Mouse (Mus musculus) CH12.LX (cell line): ENCODE results near the gene Psmb8. TPM values are rescaled to one million over a fixed set of nuclear protein-coding genes. Genes with fewer than 3 reads are reported as not detected.
"Not testable (repeated sequence)": the region's sequence is repeated elsewhere in the genome, so short reads cannot be mapped to it uniquely, and the experiment has no call there.

Experiments
- DNase-seq: peaks from one replicate; pipeline ENCODE4 v3.0.0-alpha.2; 2013; ENCODE audit errors: extremely low read depth
- H3K27ac ChIP-seq: 2 replicates; pipeline ENCODE4 v1.5.1; 2012; ENCODE audit warnings: low read depth, mild to moderate bottlenecking, control low read depth, moderate library complexity; ENCODE audit not compliant: insufficient read depth
- H3K27me3 ChIP-seq: replicated peaks from 2 replicates; pipeline ENCODE3; 2012; ENCODE audit warnings: inconsistent platforms
- H3K36me3 ChIP-seq, 2 experiments: replicated peaks in 1 of 2; 2 replicates each; pipeline versions ENCODE3 to v1.6.1; 2012; ENCODE audit warnings: inconsistent platforms in 1 of 2, low read length in 1 of 2, mild to moderate bottlenecking in 1 of 2, mixed read lengths in 1 of 2, moderate library complexity in 1 of 2; ENCODE audit not compliant: control insufficient read depth in 1 of 2, insufficient read depth in 1 of 2
- H3K4me1 ChIP-seq, 2 experiments: 2 replicates each; pipeline ENCODE4 v1.6.1; 2012; ENCODE audit warnings: inconsistent platforms in 1 of 2, moderate library complexity in 1 of 2; ENCODE audit not compliant: insufficient read depth in 2 of 2, control insufficient read depth in 1 of 2
- H3K4me2 ChIP-seq: 2 replicates; pipeline ENCODE4 v1.6.1; 2012; ENCODE audit warnings: low read depth, mild to moderate bottlenecking, control low read depth; ENCODE audit not compliant: poor library complexity, insufficient read depth, severe bottlenecking
- H3K4me3 ChIP-seq, 3 experiments: fragments of 150-350 bp in 1 of 3; sonication (generic) in 1 of 3; replicated peaks in 1 of 3; 2 replicates each; pipeline versions ENCODE3 to v1.5.1; 2011 to 2012; ENCODE audit warnings: low read depth in 2 of 3, low read length in 2 of 3, mild to moderate bottlenecking in 2 of 3, moderate library complexity in 2 of 3, control low read depth in 1 of 3, improper control_type of control experiment in 1 of 3, inconsistent platforms in 1 of 3, mixed read lengths in 1 of 3; ENCODE audit not compliant: poor library complexity in 1 of 3
- H3K79me2 ChIP-seq: replicated peaks from 2 replicates; pipeline ENCODE4 v1.6.1; 2012; ENCODE audit warnings: mild to moderate bottlenecking, moderate library complexity; ENCODE audit not compliant: control insufficient read depth, poor library complexity, insufficient read depth, severe bottlenecking; ENCODE audit errors: extremely low read depth
- H3K9ac ChIP-seq: 2 replicates; pipeline ENCODE4 v1.6.1; 2012; ENCODE audit warnings: low read depth, mild to moderate bottlenecking, control low read depth, moderate library complexity; ENCODE audit not compliant: insufficient read depth
- H3K9me3 ChIP-seq: replicated peaks from 2 replicates; pipeline ENCODE3; 2012; ENCODE audit warnings: low read length, inconsistent platforms, mixed read lengths
- MAFK ChIP-seq: IDR thresholded peaks from 2 replicates; pipeline ENCODE4 v1.6.1; 2011; ENCODE audit warnings: low read length, improper control_type of control experiment; ENCODE audit not compliant: insufficient replicate concordance
- MAZ ChIP-seq: IDR thresholded peaks from 2 replicates; pipeline ENCODE4 v1.6.1; 2012; ENCODE audit warnings: low read depth, mild to moderate bottlenecking, inconsistent platforms, low read length, improper control_type of control experiment, moderate library complexity
- TCF12 ChIP-seq: IDR thresholded peaks from 2 replicates; pipeline ENCODE4 v1.6.1; 2014; ENCODE audit warnings: low read depth, mild to moderate bottlenecking, inconsistent platforms, low read length, improper control_type of control experiment
- UBTF ChIP-seq: IDR thresholded peaks from 2 replicates; pipeline ENCODE4 v1.6.1; 2012; ENCODE audit warnings: low read depth, mild to moderate bottlenecking, inconsistent platforms, low read length, improper control_type of control experiment, moderate library complexity
- dilution Hi-C: fragments of 300-500 bp; cut with MboI; formaldehyde crosslinking; loops from 2 replicates; pipeline ENCODE4 v1.14.3; 2020; ENCODE audit warnings: low sequenced_read_pairs; ENCODE audit not compliant: extremely low pct_unique_long_range_greater_than_20kb, extremely low pct_ligation_motif_present
- in situ Hi-C: fragments of 300-500 bp; cut with MboI; formaldehyde crosslinking; loops from 3 replicates; pipeline ENCODE4 v1.14.3; 2019; ENCODE audit warnings: low sequenced_read_pairs, low pct_ligation_motif_present, low pct_unique_long_range_greater_than_20kb, mixed read lengths
- polyA plus RNA-seq: library from polyadenylated mRNA; unstranded; fragments of >175 nt; gene quantifications from 2 replicates; pipeline ENCODE4 v1.2.1, GENCODE M21; 2012; ENCODE audit warnings: low read depth; ENCODE audit not compliant: insufficient read length
- total RNA-seq, 2 experiments: library from RNA; depleted of rRNA; stranded (reverse); fragments of 300-350 nt in 1 of 2; fragments of >200 nt in 1 of 2; gene quantifications; 2 replicates each; pipeline ENCODE4 v1.2.3; 2012 to 2014

Psmb8 gene
- total and polyA plus RNA-seq, 3 experiments: 652 to 989 (median 857) TPM

DNA sequence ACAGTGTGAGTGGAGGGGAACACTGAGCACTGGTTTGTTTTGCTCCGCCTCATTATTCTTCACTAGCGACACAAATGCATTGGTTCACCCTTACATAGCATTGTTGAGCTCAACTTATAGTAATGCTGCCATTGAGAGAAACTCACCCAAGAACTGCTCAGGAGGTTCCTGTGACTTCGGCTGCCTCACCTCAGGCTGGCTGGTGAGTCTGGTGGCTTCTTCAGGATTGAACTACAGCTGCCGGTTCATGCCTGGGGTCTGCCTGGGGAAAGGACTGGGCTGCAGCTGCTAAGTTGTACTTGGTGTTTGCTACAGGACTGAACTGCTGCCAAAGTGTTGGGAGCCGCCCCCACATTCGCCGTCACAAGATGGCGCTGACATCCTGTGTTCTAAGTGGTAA, 27.9 kb downstream of the Psmb8 start:
- no peaks in the 10 kb centered on the region for H3K9me3 ChIP-seq
- no peaks in the 10 kb centered on the region for H3K36me3 ChIP-seq
- DNase-seq: no peak
- dilution Hi-C loops (no loop called here), in situ Hi-C loops (no loop called here)
- no peaks in the 10 kb centered on the region for H3K4me1 ChIP-seq
- H3K27ac ChIP-seq: no peak overlapping the region
- H3K4me3 ChIP-seq: no peak overlapping the region
- no peak for TF ChIP-seq UBTF
- TF ChIP-seq MAZ: no peak
- TF ChIP-seq TCF12: no peak
- TF ChIP-seq MAFK: no peak
- no peak overlapping the region for H3K4me2 ChIP-seq
- H3K79me2 ChIP-seq: no peaks in the 10 kb centered on the region
- H3K27me3 ChIP-seq: no peaks in the 10 kb centered on the region
- no peak overlapping the region for H3K9ac ChIP-seq

DNA sequence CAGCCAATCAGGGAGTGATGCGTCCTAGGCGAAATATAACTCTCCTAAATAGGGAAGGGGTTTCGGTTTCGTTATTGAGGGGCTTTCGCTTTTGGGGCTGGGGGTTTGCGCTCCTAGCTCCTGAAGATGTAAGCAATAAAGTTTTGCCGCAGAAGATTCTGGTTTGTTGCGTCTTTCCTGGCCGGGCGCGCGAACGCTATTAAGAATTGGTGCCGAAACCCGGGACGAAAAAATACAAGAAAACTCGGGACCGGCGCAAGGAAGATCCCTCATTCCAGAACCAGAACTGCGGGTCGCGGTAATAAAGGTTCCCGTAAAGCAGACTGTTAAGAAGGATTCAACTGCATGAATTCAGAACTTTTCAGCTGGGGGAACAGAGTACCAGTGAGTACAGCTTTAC, 28.4 kb downstream of the Psmb8 start:
- H3K9me3 ChIP-seq, H3K9ac ChIP-seq, H3K4me1 ChIP-seq, H3K27me3 ChIP-seq, DNase-seq, H3K4me2 ChIP-seq, H3K36me3 ChIP-seq, H3K27ac ChIP-seq, dilution Hi-C loops, H3K79me2 ChIP-seq, in situ Hi-C loops, H3K4me3 ChIP-seq: not testable (repeated sequence)

DNA sequence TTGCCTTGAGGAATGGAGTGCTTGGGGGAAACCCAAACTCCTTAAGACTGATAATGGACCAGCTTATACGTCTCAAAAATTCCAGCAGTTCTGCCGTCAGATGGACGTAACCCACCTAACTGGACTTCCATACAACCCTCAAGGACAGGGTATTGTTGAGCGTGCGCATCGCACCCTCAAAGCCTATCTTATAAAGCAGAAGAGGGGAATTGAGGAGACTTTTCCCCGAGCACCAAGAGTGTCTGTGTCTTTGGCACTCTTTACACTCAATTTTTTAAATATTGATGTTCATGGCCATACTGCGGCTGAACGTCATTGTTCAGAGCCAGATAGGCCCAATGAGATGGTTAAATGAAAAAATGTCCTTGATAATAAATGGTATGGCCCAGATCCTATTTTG, 33.5 kb downstream of the Psmb8 start:
- H3K36me3 ChIP-seq, H3K4me3 ChIP-seq, H3K9me3 ChIP-seq, H3K27me3 ChIP-seq, dilution Hi-C loops, H3K27ac ChIP-seq, H3K9ac ChIP-seq, H3K4me2 ChIP-seq, in situ Hi-C loops, H3K79me2 ChIP-seq, DNase-seq: not testable (repeated sequence)
- H3K4me1 ChIP-seq: peaks cover 0 to 17% of the 10 kb centered on the region in 2 experiments; a peak in 2 of 4 replicates

DNA sequence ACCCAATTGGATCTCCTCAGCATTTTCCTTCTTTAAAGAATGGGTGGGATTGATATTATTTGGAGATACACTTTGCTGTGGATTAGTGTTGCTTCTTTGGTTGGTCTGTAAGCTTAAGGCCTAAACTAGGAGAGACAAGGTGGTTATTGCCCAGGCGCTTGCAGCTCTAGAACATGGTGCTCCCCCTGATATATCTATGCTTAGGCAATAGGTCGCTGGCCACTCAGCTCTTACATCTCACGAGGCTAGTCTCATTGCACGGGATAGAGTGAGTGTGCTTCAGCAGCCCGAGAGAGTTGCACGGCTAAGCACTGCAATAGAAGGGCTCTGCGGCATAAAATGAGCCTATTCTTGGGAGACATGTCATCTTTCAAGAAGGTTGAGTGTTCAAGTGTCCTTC, 34.5 kb downstream of the Psmb8 start:
- DNase-seq, H3K79me2 ChIP-seq, H3K27me3 ChIP-seq, H3K27ac ChIP-seq, H3K4me3 ChIP-seq, H3K36me3 ChIP-seq, H3K9me3 ChIP-seq, in situ Hi-C loops, H3K4me2 ChIP-seq, H3K9ac ChIP-seq, dilution Hi-C loops: not testable (repeated sequence)
- H3K4me1 ChIP-seq: peaks cover 0 to 18% of the 10 kb centered on the region in 2 experiments; a peak in 2 of 4 replicates
